Mouse (Mus musculus) neural tube, embryonic 12.5 days (tissue): ENCODE results near the gene Myo1b. TPM values are rescaled to one million over a fixed set of nuclear protein-coding genes. Genes with fewer than 3 reads are reported as not detected.

Experiments used
- ATAC-seq: fragments of 200-750 bp; cut with Nextera tagmentation; 2 replicates; pipeline ENCODE4 v1.8.0; 2017; ENCODE audit warnings: low read depth, mild to moderate bottlenecking, moderate TSS enrichment, moderate library complexity; ENCODE audit not compliant: low FRiP score
- H3K27ac ChIP-seq: fragments of 300-500 bp; sonication (generic); 2 replicates; pipeline ENCODE4 v1.5.1; 2016
- H3K27me3 ChIP-seq: fragments of 300-500 bp; sonication (generic); replicated peaks from 2 replicates; pipeline ENCODE4 v1.6.1; 2016; ENCODE audit warnings: mild to moderate bottlenecking
- H3K36me3 ChIP-seq: fragments of 300-500 bp; sonication (generic); 2 replicates; pipeline ENCODE4 v1.6.1; 2016; ENCODE audit warnings: mild to moderate bottlenecking
- H3K4me1 ChIP-seq: fragments of 300-500 bp; sonication (generic); 2 replicates; pipeline ENCODE4 v1.6.1; 2016
- H3K4me2 ChIP-seq: fragments of 300-500 bp; sonication (generic); replicated peaks from 2 replicates; pipeline ENCODE4 v1.6.1; 2016; ENCODE audit warnings: mild to moderate bottlenecking
- H3K4me3 ChIP-seq: fragments of 300-500 bp; sonication (generic); 2 replicates; pipeline ENCODE4 v1.5.1; 2016
- H3K9ac ChIP-seq: fragments of 300-500 bp; sonication (generic); 2 replicates; pipeline ENCODE4 v1.6.1; 2016; ENCODE audit warnings: mild to moderate bottlenecking
- H3K9me3 ChIP-seq: fragments of 300-500 bp; sonication (generic); 2 replicates; pipeline ENCODE4 v1.6.1; 2016; ENCODE audit warnings: mild to moderate bottlenecking
- WGBS: fragments of 180-500 bp; shearing (Covaris S2); methylation state at CpG from one replicate; pipeline ENCODE4 v1.1.7; 2016; 5-methylcytosine and 5-hydroxymethylcytosine counted together
- polyA plus RNA-seq: library from polyadenylated mRNA; unstranded; fragments of >200 nt; fragmentation: Nextera tagmentation; extraction: Ambion mirVana; gene quantifications from 2 replicates; pipeline ENCODE4 v1.2.1, GENCODE M21; 2016

Gene Myo1b
- polyA plus RNA-seq, 1 experiment from 2014 or later, result 119 TPM

DNA sequence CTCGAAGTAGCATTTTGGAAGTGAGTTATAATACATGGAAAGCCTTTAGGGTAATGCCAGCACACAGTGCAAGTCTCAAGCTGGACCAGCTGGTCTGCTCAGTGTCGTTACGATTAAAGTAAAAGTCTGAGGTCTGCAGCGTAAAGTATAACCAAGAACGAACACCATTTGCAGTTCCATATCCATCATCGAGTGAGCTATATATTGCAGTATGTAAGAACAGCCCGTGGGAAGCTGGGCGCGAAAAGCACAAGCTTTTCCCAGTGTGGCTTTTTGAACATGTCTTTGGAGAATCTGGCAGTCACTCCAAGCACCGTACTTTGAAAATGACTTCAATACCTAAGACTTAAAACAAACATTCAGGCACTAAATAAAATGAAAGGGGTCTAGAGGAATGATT is 55.0 kb downstream of the Myo1b start:
- ATAC-seq, result no peak
- Histone ChIP-seq H3K27me3 (no peaks in the 10 kb centered on the region), H3K9ac (no peak overlapping the region), H3K4me3 (no peak overlapping the region), H3K4me2 (no peak overlapping the region), H3K9me3 (no peaks in the 10 kb centered on the region), H3K27ac (no peak overlapping the region), H3K36me3 (peaks cover 16% of the 10 kb centered on the region), H3K4me1 (peaks cover 8% of the 10 kb centered on the region)
- WGBS, result 94% methylated on average over 10 of the region's 10 CpGs

DNA sequence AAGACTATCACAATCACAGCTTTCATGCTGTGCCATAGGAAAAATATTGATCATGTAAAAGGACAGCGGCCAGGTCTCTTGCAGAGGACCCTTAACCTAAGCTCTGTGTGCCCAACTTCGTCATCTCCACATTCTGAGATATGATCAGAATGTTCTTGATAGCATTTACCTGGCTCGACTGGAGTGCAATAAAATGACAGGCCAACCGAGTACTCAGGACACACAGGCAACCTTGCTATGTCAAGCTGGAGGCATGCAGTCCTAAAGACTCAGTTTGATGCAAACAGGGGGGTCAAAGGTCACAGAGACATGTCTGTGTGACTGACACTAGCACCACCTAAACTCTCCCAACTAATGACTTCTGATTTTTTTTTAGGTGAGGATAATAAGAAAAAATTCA is 58.9 kb downstream of the Myo1b start:
- no peak for ATAC-seq
- Histone ChIP-seq H3K27ac (no peak overlapping the region), H3K9ac (no peak overlapping the region), H3K4me1 (peaks cover 10% of the 10 kb centered on the region), H3K4me2 (no peak overlapping the region), H3K9me3 (no peaks in the 10 kb centered on the region), H3K4me3 (no peak overlapping the region), H3K27me3 (no peaks in the 10 kb centered on the region), H3K36me3 (peaks cover 9% of the 10 kb centered on the region; the same call in 1 of the 2 replicates)
- WGBS, result 92% methylated on average over 4 of the region's 4 CpGs

DNA sequence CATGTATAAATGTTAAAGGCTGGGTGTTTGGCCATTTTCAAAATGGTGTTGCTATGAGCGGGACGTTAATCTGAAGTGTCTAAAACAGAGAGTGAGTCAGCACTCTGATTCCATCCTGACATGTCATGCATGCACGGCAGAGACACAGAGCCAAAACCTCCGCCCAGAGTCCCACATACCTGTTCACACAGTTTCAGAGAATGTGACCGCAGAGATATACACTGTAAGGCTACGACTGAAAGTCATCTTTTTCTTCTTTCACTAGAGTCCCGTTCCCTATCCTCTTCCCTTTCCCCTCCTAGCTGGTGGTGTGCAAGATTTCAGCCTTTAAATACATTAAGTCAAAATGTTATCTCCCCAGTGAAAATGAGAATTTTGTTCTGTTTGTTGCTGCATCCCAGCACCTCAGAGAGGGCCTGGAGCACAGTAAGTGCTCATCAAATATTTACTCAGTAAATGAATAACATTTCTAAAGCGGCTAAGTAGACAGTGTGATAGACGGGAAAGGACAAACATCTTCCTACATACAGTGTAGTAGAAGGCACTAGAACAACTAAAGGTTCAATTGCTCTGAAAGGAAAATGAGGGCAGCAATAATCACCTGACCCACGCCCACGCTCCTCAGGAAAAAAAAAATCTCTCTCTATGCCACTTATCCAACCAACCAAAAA is 59.5 kb downstream of the Myo1b start:
- Histone ChIP-seq H3K9me3 (no peaks in the 10 kb centered on the region), H3K4me1 (peaks cover 10% of the 10 kb centered on the region), H3K27me3 (no peaks in the 10 kb centered on the region), H3K9ac (no peak overlapping the region), H3K4me2 (no peak overlapping the region), H3K27ac (no peak overlapping the region), H3K4me3 (no peak overlapping the region), H3K36me3 (peaks cover 9% of the 10 kb centered on the region; the same call in 1 of the 2 replicates)
- 91% methylated on average over 11 of the region's 11 CpGs for whole genome bisulfite sequencing
- no peak for ATAC-seq

DNA sequence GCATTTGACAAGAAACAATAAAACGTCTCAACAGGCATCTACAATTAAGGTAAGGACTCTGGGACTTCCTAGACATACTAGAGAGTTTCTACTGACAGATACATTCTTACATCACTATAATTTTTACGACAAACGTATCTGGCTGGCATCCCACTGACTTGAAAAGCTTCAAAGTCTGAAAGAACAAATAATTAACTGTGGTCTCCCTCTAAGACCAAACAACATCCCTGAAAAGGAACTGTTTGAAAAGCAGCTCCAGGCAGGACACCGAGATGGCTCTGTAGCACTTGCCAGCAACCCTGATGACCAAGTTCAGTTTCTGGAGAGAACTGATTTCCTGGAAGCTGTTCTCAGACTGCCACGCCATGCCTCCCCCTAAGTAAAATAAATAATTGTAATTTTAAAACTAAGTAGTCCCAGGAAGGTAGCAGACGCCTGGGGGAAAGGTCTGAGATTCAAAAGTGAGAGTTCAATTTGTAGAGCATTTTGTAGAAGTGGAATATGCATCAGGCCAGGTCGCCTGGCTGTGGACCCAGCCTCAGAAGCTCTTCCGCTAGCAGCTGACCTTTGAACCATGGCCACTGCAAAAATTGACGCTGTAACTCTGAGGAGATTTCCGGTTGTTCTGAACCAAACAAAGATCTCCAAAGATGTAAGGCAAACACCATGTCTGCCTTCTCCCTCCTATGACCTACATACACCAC is 60.2 kb downstream of the Myo1b start:
- Histone ChIP-seq H3K36me3 (peaks cover 9% of the 10 kb centered on the region; the same call in 1 of the 2 replicates), H3K9ac (no peak overlapping the region), H3K4me1 (peaks cover 10% of the 10 kb centered on the region), H3K9me3 (no peaks in the 10 kb centered on the region), H3K4me2 (no peak overlapping the region), H3K27ac (no peak overlapping the region), H3K27me3 (no peaks in the 10 kb centered on the region), H3K4me3 (no peak overlapping the region)
- ATAC-seq, result no peak
- 66% methylated on average over 10 of the region's 10 CpGs for WGBS

DNA sequence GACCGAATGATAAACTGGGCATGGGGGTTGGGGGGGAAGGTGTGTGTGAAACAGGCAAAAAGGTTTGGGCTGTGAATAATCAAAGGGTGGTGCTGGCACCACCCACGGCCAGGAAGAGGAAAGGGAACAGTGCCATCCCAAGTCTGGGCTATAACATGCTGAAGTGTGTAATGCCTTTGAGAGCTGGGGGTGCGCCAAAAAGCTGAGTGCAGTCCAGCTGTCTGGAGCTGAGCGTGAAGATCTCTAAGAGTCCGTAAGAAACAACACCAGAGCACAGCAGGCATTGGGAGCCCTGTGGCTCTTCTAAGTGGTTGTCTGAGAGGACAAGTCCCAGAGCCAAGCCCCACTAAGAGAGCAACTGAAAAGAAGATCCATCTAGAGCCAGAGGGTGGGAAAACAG is 63.6 kb downstream of the Myo1b start:
- Histone ChIP-seq H3K9me3 (no peaks in the 10 kb centered on the region), H3K36me3 (no peaks in the 10 kb centered on the region), H3K9ac (no peak overlapping the region), H3K4me3 (no peak overlapping the region), H3K27me3 (no peaks in the 10 kb centered on the region), H3K27ac (no peak overlapping the region), H3K4me2 (no peak overlapping the region), H3K4me1 (peaks cover 10% of the 10 kb centered on the region)
- 80% methylated on average over 5 of the region's 5 CpGs for WGBS
- ATAC-seq, result no peak

DNA sequence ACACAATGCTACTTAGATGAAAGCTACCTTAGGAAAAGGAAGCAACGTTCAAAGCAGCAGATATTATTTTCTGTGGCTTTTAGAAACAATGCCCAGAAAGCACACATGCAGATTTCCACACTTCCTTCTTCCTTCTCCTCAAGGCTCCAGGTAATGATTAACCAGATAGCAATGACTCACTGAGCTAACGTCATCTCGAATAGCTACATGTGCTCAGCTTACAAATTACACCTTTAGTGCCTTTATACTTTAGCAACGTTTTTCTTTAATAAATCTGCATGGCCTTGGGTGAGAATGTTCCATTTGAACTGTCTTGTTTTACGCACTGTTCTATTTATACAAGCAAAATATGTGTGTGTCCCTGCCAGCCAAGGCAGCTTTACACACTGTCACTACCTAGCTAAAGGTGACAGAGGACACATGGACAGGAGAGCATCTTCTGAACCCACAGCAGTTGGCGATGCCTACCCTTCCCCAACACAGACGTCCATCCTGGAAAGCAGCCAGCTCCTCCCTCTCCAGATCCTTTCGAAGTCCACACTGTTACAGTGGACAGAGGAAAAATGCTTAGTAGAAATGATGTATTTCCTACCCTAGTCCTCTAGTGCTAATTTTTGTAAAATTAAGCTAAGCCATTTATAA is 66.2 kb downstream of the Myo1b start:
- no peaks in the 10 kb centered on the region for H3K27me3 ChIP-seq
- no peaks in the 10 kb centered on the region for H3K36me3 ChIP-seq
- no peaks in the 10 kb centered on the region for H3K4me1 ChIP-seq
- H3K9me3 ChIP-seq, result no peaks in the 10 kb centered on the region
- WGBS, result 61% methylated on average over 8 of the region's 8 CpGs
- no peak overlapping the region for H3K9ac ChIP-seq
- H3K4me2 ChIP-seq, result no peak overlapping the region
- H3K27ac ChIP-seq, result no peak overlapping the region
- no peak for ATAC-seq
- no peak overlapping the region for H3K4me3 ChIP-seq

DNA sequence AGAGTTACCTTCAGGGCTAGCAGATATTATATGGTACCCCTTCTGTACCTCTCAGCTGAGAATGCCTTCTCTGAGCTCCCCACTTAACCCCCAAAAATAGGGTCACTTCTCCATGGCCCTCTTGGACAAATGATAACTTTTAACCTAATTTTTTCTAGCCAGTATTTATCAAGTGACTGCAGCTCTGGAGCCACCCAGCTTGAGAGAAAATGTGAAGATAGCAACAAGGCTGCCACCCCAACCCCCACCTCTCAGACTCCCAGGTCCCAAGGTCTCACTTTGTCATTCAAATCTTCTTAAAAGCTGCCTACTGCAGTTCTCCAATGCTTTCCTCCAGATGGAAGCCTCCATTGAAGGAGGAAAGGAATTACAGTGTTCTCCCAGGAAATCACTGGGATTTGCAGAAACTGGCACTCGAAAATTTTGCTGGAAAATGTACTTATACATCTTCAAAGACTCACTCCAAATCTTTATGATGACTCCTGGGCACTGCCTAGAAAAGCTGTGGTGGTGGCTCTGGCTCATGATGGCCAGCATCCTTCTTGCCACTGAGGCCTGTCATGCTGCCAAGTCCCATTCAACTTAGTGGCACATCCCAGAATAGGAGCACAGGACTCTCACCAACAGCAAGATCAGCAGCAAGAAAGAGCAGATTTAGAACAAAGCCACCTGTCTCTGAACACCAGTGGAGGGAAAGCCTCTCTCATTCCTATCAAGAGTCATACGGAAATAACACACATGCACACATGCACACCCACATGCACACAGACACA is 70.4 kb downstream of the Myo1b start:
- no peak overlapping the region for H3K4me2 ChIP-seq
- H3K4me3 ChIP-seq, result no peak overlapping the region
- no peaks in the 10 kb centered on the region for H3K9me3 ChIP-seq
- no peaks in the 10 kb centered on the region for H3K36me3 ChIP-seq
- ATAC-seq, result no peak
- WGBS, result 84% methylated on average over 2 of the region's 2 CpGs
- no peaks in the 10 kb centered on the region for H3K27me3 ChIP-seq
- H3K27ac ChIP-seq, result no peak overlapping the region
- no peak overlapping the region for H3K9ac ChIP-seq
- H3K4me1 ChIP-seq, result no peaks in the 10 kb centered on the region; the same call in 1 of the 2 replicates

DNA sequence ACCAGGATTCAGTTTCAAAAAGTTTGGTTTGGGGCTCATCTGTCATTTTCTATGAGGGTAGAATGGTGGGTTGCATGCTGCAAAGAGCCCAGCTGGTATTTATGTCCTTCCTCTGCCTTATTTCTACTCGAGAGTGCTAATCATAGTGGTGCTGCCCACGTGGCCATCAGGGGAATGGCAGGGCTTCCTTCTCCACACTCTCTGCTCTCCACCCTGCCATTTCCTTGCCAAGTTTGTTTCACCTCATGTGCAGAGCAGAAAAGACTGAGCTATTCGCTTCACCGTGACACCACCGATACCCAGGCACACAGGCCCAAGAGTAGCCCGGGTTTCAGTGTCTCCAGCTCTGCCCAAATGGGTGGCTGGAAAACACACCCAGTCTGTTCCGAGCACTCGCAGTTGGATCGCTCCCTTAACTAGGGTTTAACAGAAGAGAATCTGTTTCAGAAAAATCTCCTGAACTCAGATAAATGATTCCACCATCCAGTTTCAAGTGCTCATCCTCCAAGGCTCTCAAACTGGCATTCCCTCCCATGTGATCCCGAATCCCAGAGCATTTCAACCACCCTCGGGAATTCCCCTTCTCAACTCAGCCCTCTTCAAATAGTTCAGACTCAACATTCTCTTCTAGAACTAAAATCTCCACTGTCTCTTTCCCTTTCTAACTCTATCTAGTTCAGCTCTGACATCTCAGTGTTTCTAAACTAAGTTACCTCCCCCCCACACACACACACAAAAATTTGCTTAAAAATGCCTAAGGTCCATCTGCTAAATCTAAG is 77.8 kb downstream of the Myo1b start:
- H3K4me3 ChIP-seq, result no peak overlapping the region
- no peaks in the 10 kb centered on the region for H3K27me3 ChIP-seq
- no peak overlapping the region for H3K27ac ChIP-seq
- H3K4me1 ChIP-seq, result peaks cover 5% of the 10 kb centered on the region; the same call in 1 of the 2 replicates
- no peak overlapping the region for H3K9ac ChIP-seq
- 84% methylated on average over 11 of the region's 11 CpGs for WGBS
- peaks cover 11% of the 10 kb centered on the region for H3K36me3 ChIP-seq
- H3K9me3 ChIP-seq, result no peaks in the 10 kb centered on the region
- no peak for ATAC-seq
- no peak overlapping the region for H3K4me2 ChIP-seq

DNA sequence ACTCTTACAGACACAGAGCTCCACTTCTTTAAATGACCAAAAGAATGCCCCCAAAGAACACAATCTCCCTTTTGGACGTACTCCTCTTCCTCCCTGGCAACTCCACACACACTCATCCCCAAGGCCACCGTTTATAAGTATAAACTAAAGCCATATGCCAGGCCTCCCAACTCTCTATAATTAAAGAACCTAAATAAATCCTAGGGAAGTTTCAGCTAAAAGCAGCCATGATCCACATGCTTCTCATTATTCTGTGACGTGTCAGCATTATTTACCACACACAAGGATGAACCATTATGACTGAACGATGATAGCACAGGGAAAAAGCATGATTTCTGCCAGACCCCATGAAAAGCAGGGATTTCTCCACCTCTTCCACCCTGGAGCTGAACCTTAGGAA is 78.6 kb downstream of the Myo1b start:
- WGBS, result 69% methylated on average over 4 of the region's 4 CpGs
- H3K27ac ChIP-seq, result no peak overlapping the region
- no peak overlapping the region for H3K4me2 ChIP-seq
- no peak overlapping the region for H3K4me3 ChIP-seq
- peaks cover 14% of the 10 kb centered on the region for H3K36me3 ChIP-seq
- no peak overlapping the region for H3K9ac ChIP-seq
- ATAC-seq, result no peak
- no peaks in the 10 kb centered on the region for H3K27me3 ChIP-seq
- peaks cover 5% of the 10 kb centered on the region; the same call in 1 of the 2 replicates for H3K4me1 ChIP-seq
- no peaks in the 10 kb centered on the region for H3K9me3 ChIP-seq

DNA sequence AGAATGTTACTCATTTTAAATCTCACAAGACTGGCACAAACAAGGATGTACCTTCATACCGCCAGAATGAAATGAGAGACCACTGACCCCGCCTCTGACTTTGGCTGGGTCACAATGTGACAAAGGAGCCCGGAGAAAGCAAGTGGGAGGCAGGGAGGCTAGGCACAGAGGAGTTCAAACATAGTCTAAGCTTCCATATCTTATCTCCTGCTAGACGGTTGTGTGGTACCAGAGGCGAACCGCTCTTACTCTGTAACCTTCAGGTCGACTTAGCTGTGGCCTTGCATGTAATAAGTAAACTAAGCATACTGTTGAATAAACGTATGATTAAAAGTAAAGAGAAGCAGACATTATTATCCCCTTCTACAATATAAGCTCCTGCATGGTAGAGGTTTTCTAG is 80.1 kb downstream of the Myo1b start:
- H3K27me3 ChIP-seq, result no peaks in the 10 kb centered on the region
- 80% methylated on average over 8 of the region's 8 CpGs for WGBS
- H3K9me3 ChIP-seq, result no peaks in the 10 kb centered on the region
- H3K4me2 ChIP-seq, result no peak overlapping the region
- H3K9ac ChIP-seq, result no peak overlapping the region
- H3K36me3 ChIP-seq, result peaks cover 14% of the 10 kb centered on the region
- no peak overlapping the region for H3K4me3 ChIP-seq
- H3K27ac ChIP-seq, result no peak overlapping the region
- ATAC-seq, result no peak
- H3K4me1 ChIP-seq, result peaks cover 5% of the 10 kb centered on the region; the same call in 1 of the 2 replicates

DNA sequence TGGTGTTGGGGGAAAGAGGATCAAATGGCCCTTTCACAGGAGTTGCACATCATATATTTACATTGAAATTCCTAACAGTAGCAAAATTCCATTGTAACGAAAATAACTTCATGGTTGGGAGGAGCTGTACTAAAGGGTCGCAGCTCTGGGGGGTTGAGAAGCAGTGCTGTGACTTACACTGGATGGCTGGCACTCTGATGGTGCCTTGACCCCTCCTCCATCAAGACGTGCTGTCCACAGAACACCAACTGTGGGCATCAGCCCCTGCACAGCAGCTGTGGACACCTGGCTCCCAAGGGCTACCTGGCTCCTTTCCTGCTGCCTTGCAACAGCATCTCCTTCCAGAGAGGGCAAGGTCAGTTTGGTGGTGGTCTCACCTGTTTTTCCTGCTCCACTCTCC is 81.8 kb downstream of the Myo1b start:
- no peak overlapping the region for H3K4me2 ChIP-seq
- H3K27me3 ChIP-seq, result no peaks in the 10 kb centered on the region
- no peak for ATAC-seq
- H3K4me3 ChIP-seq, result no peak overlapping the region
- WGBS, result 80% methylated on average over 3 of the region's 3 CpGs
- H3K9ac ChIP-seq, result no peak overlapping the region
- no peaks in the 10 kb centered on the region for H3K9me3 ChIP-seq
- H3K4me1 ChIP-seq, result peaks cover 5% of the 10 kb centered on the region; the same call in 1 of the 2 replicates
- peaks cover 14% of the 10 kb centered on the region for H3K36me3 ChIP-seq
- no peak overlapping the region for H3K27ac ChIP-seq
